Mouse (Mus musculus): ENCODE measurements around the gene Armc9.
A peak's percentile ranks its signal among the peaks of the same experiment; 100 is the strongest.

Gene Armc9

DNA sequence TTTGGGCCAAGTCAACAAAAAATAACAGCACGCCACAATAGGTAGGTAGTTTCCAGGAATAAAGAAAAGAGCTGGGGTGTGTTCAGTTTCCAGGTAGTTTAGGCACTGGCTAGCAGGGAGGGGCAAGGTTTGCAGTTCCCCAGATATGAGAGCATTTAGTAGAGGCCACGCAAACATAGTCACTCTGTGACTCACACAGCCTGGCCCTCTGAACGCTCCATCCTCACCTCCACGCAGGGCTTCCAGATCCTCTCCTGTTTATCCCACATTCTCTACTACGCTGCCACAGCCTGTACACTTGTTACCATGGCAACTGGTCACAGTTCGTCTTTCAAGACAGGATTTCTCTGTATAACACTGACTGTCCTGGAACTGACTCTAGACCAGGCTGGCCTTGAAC lies 70.6 kb downstream of the Armc9 start:
- DNase-seq (ENCODE audit: low spot score in 2 of 2) = no peak

DNA sequence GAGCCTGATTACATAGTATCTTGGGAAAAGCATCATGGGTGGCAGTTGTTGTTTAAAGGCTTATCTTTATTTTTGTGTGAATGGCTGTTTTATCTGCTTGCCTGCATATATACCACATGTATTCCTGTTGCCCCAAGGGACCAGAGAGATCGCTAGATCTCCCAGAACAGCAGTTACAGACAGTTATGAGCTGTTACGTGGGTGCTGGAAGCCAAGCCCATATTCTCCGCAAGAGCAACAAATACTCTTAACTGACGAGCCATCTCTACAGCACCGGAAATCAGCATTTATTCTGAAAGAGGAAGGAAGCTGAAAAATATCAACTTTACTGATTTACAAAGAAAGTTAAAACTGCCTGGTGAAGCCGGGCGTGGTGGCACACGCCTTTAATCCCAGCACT lies 74.1 kb downstream of the Armc9 start:
- peak; percentile 14 to 20 for DNase-seq (ENCODE audit: low spot score in 2 of 2)

DNA sequence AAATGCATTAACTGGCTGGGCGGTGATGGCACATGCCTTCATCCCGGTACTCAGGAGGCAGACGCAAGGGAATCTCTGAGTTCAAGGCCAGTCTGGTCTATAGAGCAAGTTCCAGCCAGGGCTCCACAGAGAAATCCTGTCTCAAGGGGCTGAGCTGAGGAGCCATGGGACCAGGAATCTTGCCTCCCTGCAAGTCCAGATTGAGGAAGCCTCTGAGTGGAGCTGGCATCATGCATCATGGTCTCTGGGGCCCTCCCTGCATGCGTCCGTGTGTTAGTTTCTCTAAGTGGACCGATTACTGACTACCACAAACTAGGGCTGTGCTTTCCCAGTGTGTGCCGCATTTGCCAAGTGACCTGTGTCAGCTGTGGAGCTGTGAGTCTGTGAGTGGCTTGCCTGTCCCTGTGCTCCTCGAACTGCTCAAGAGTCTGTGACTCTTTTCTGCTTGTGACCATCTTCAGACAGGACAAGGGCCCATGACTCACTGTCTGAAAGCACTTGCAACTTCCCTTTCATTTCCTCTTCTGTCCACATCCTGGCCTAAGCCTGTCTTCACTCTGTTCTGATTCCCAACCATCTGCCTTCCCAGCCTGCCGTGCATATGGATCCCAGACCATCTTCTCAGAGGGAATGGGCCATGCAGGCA lies 74.7 kb downstream of the Armc9 start:
- DNase-seq (ENCODE audit: low spot score in 2 of 2) = peak; percentile 6 to 17

DNA sequence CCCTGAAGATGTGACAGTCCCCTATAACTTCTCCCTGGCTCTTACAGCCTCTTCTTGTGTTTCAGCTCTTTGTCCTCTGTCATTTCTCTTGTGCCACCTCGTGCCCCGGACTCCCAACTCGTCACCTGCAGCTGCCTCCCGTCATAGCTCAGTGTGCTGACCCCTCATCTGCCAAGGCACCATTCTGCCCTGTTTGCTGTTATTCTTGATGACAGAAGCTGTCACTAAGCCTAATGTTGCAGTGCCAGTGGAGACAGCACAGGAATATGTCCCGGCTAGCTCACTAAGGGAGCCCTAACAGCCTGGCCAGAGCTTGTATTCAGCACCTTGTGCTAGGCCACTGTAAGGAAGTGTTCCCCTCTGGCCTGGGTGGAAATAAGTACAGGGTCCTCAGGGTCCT lies 78.1 kb downstream of the Armc9 start:
- DNase-seq (ENCODE audit: low spot score in 2 of 2) = no peak

DNA sequence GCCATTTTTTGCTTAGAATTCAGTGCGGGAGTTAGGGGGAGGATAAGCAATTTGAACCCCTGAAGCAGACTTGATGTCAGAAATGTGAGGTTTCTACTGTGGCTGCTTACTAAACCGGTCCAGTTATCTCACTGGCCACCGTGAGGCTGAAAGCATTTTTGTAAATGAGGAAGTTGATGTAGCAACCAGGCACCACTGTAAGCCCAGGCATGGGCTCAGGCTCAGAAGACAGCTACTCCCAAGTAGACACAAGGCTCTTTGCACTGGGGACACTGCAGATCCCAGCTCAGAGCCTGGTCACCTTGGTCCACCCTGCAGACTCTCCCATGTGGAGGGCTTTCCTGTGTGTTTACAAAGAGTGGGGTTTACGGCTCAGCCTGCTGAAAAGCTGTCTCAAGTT lies 79.2 kb downstream of the Armc9 start:
- peak; percentile 7 to 29 for DNase-seq (ENCODE audit: low spot score in 2 of 2)

DNA sequence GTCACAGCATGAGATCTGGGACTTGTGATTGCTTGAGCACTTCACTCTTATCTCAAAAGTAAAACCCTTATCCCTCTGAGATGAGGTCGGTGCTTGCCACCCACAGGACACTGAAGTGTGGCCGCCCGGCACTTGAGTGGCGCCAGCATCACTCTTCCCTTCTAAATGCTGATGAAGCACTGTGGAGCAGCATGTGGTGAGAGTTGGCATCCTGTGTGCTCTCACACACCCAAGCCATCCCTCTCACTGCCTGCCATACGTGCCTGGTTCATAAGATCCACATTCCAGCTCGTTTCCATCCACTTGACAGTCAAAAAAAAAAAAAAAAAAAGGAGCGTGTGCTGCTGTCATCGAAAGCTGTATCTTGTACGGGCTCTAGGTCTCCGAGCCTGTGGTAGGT lies 80.5 kb downstream of the Armc9 start:
- DNase-seq (ENCODE audit: low spot score in 2 of 2) = no peak

DNA sequence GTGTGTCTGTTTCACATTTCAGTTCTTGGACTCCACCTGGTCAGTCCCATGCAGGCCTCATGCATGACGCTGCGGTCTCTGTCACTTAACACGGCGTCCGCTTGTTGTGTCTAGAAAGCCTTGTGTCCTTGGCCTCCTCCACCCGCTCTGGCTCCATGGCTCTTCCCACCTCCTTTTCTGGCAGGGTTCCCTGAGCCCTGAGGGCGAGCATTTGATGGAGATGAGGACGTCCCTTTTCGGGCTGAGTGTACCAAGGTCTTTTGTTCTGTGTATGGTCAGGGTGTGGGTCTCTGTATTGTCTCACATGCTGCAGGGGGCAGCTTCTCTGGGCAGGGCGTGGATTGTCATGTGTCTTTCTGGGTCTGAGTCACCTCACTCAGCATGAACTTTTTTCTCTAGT lies 81.9 kb downstream of the Armc9 start:
- DNase-seq (ENCODE audit: low spot score in 2 of 2) = no peak

DNA sequence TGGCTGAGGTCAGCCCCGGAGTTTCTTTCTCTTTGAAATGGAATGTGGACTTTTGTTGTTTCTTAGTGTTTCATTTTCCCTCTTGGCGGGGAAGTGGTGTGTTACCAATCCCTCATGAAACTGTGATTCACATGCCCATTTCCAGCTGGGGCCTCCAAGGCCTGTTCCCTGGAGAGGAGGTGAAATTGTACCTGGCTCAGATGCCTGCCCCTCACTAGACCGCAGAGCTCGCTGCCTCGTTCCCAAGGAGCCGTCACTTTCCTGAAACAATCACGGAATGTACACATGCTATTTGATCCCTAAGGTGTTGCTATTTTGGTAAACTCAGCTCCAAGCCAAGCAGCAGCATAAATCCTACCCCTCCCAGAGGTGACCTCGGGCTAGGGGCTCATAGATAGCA lies 84.4 kb downstream of the Armc9 start:
- no peak for DNase-seq (ENCODE audit: low spot score in 2 of 2)

DNA sequence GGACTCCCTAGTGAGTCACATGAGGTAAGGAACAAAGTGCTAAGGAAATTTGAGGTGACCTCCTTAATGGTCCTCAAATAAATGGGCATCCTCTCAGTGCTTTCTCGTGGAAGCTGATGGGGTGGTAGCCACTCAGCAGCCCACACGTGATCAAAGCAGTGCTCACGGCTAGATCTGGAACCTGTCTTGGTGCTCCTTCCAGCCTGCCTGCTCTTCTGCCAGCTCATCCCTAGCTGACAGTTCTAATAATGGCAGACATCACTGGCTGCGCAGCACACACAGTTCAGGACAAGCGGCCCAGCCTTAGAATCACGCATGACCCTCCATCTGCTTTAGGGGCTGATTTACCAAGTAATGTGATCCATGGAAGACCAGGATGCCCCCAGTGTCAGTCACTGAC lies 85.3 kb downstream of the Armc9 start:
- DNase-seq (ENCODE audit: low spot score in 2 of 2) = no peak

DNA sequence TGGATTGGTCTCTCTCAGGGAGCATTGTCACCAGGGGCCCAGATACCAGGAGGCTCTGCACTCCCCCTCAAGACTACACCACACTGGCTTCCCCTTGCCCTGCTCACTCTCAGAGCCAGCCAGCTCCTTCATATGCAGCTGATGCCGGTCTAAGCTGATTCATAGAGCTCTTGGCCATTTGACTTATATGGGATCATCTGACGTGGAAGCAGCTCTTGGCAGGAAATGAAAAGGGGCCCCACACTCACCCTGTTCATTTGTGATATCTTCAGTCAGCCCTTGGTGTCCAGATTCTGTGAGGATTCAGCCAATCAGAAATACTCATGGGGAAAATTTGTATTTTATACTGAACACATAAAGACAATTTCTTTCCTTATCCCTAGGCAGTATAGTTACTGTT lies 86.4 kb downstream of the Armc9 start:
- no peak for DNase-seq (ENCODE audit: low spot score in 2 of 2)

DNA sequence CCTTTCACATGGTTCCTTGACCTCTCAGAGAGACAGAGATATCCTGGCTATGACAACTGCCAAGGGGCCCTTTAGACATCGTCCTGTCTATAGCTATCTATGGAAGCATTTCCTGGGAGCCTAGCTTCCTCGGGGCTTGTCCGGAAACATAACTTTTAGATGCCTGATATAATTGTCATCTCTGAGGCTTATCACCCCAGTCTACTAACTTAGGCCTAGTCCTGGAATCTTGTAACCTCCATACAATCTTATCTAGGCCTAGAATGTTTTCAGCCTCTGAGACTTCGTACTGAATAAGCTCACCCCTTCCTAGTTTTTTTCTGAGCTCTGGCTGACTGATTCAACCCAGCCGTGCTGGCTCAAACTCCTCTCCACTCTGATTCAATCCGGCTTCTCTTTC lies 88.9 kb downstream of the Armc9 start:
- DNase-seq (ENCODE audit: low spot score in 2 of 2) = no peak

DNA sequence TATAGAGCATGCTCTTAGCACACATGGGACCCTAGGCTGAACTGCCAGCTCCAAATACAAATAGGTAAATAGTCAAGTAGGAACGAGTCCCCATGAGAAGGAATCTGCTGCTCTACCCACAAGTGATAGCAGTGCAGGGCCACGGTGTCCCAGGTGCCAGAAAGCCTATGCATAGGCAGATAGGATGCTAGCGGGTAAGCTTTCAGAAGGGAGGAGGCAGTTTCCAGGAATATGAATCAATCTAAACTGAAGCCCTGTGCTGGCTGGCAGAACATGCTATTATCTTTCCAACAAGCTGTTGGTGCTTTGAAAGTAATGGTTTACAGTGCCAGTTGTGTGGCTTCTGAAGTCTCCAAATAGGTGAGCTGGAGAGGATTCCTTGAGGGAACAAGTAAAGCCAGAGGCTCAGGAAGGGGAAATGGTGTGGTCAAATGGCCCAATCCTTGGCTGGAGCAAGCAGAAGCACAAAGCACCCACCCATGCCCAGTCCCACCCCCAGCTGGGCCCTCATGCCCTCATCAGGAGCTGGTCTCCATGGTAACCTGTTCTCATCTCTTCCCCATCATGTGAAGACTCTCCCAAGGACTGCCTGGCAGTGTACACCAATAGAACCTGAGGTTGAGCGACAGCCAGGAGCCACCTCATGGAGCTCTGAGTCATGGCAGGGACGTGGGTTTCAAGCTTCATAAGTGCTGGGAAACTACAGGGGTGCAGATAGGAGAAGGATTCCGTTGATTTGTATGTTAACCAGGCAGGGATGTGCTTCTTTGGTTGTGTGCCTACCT lies 90.9 kb downstream of the Armc9 start:
- DNase-seq (ENCODE audit: low spot score in 2 of 2) = no peak

DNA sequence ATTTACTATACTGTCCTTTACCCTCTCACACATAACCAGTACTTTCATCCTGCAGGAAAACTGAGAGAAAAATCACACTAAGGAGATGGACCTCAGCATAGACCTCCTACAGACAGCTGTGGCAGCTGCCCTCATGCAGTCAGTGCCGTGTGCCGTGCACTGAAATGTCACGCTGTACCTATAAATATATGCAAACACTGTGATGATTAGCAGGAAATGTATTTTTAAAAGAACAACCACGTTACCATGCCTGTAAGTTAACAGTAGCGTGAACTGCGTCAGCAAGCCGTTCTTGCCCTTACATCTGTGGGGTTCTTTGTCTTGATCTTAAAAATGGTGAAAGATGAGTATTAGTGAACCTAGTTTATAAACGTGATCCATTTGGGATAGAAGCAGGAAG lies 98.8 kb downstream of the Armc9 start:
- no peak for DNase-seq (ENCODE audit: low spot score in 2 of 2)

DNA sequence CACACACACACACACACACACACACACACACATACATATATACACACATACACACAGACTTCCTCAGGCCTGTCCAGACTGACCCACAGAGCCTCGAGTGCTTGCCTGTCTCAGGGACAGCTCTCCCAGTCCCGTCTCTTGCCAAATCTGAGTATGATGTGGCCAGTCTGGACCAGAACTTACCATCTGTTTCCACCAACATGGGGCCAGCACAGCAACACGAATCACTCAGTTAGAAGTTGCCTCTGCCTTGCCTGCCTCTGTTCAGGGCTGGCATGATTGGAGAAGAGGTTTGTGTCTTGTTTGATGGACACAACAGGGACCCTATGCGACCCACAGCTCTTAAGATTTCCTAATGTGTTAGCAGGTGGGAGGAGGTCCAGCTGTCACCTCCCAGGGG lies 101.7 kb downstream of the Armc9 start:
- DNase-seq (ENCODE audit: low spot score in 2 of 2) = no peak

DNA sequence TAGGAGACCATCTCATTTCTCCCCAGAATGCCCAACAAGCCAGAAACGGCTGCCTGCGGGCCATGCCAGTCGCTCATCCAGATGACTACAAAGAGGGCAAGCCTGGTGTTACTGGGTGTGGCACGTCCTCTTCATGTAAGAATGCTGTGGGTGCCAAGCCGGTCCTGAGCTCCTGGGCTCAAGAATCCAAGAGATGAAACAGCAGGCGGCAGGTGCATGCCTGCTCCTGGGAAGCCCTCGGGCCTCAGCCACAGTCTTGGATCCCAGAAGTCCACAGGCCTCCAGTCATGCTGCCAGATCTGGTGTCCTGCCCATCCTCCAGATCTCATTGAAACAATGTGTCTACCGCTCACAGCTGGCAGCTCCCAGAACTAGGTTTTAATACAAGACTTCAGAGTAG lies 102.6 kb downstream of the Armc9 start:
- DNase-seq (ENCODE audit: low spot score in 2 of 2) = no peak

DNA sequence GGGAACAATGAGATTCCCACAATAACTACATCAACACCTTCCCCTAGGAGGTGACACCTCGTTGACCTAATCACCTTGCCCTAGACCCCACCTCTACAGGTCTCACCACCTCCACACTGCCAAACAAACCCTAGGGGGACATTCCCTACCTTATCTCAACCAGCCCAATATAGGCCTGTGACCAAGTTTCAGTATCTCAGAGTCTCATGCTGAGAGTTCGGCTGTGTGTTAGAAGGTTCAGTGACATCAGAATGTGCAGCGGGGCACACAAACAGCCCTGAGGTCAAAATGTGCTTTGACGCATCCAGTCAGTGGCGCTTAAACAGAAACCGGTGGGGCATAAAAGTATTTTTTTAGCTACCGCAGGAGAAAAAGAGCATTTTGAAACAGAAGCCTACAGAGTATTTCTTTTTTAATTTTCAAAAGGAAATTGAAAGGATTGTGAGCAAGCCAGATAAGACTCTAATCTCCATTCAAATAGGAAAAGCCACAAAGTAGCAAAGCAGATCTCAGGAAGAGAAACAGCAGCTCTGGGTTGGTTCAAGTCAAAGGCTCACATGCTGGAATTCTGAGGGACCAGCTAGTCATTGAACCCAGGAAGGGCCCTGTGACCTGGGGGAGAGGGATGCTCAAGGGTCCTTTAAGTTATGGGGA lies 103.7 kb downstream of the Armc9 start:
- DNase-seq (ENCODE audit: low spot score in 2 of 2) = no peak

DNA sequence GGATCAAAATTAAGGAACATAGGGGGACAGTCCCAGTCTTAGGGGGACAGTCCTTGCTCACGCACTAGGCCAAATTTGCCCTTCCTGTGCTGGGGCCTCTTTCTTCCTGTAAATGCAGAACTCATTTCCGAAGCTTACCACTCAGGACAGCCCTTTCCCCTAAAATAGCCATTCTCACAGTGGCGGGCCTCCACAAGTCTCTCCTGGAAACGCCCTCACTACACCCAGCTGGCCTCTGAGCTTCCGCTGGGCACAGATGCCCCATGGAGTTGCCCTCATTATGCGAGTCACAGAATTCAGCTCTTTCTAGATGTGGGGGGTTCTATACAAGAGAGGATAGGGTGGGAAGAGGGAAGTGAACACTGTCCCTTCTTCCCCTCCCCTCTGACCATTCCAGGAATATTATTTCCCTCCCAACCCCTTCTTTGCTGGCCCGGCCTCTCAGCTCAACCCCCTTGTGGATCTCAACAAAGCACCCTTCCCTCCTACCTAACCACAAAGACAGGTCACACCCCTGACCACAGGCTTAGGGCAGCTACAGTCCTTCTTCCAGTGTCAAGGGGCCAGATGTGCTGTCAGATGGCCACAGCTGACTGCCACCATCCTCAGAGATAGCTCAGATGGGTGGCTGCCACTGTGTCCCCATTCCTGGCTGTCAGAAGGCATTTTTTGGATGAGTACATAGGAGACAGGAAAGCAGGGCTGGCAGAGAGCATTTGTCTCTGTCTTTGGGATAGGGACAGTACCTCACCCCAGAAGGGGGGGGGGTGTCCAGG lies 109.2 kb downstream of the Armc9 start:
- DNase-seq (ENCODE audit: low spot score in 2 of 2) = peak; percentile 8 to 41

DNA sequence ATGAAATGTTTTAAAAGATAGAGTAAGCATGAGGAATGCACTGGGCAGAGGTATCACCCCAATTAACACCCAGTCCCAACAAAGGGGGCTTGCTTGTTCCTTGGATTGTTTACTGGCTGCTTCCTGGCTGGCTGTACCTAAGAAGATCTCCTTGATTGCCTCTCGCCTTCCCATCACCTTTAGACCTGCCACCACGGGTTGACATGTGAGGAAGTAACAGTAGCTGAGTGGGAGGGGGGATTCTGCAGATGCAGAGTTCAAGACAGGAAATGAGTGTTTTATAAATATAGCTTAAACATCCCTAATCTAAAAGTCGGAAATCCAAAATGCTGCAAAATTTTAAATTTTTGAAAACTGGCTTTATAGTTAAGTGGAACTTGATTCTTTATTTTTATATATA lies 110.5 kb downstream of the Armc9 start:
- no peak for DNase-seq (ENCODE audit: low spot score in 2 of 2)

DNA sequence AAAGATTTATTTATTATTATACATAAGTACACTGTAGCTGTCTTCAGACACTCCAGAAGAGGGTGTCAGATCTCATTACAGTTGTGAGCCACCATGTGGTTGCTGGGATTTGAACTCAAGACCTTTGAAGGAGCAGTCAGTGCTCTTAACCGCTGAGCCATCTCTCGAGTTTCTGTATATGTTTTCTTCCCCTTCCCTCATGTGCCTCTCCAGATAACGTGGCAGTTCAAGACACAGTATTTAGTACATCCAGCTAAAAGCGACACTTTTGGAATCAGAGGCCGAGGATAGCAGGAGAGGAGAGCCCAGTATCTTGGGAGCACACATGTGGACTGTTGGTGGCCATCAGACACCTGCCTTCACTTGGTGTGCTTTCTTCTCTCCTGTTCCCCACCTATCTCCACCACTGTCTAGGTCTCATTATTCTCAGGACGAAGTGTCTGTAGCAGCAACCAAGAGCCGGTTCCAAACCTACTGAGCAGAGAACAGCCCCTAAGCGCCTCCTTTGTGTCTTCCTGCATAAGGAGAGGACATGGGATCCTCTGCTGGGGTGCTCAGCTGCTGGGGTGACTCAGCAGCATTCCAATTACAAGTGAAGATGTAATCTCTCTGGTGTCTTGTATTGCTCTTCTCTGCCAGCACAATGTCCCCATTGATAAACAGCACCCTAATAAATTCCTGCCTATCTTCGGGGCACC lies 114.1 kb downstream of the Armc9 start:
- DNase-seq (ENCODE audit: low spot score in 2 of 2) = no peak

DNA sequence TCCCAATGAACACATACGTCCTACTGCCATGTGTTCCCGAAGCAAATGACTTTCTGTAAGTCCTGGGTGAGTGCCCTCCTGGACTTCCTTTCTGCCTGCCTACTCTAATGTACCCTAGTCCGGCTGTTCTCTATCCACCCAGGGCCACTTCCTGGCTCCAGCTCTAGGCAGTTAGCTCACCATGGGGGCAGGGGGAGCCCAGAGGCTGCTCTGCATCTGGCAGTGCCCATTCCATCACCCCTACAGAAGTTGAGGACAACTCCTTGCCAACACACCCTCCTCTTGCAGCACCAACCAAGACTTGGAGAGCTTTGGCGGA lies 114.6 kb downstream of the Armc9 start:
- no peak for DNase-seq (ENCODE audit: low spot score in 2 of 2)

DNA sequence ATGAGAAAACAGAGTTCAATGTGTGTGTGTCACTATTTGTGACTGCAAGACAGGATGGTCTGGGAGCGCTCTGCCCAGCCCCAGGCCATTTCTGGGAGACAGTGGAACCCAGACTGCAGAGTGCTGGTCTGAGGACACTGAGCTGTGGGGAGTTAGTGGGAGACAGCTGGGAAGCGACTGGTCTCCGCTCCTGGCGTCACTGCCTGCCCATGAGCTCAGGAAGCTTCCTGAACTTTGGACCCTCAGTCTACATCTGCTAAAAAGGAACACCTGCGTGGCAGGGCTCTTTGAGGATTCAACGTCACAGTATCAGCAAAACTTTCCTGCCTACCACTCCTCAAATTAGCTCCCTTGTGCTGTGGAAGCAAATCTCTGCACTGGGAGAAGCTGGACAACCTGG lies 117.1 kb downstream of the Armc9 start:
- DNase-seq (ENCODE audit: low spot score in 2 of 2) = no peak

DNA sequence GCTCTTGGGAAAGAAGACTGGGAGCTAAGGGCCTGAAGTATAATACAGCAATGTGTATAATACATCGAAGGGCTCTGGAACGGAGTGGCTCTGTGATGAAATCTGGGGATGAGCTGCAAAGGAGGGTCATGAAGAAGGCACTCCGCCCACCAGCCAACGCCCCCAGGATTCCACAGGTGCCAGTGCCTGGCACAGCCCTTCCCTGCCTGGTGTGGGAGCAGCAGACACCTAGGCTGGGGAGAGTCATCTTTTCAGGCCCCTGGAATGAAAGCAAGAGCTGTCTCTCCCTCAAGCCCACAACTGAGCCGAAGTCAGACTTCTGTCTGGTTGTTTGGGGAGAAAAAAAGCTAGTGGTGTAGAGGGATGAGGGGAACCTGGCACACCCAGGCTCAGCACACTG lies 122.5 kb downstream of the Armc9 start:
- no peak for DNase-seq (ENCODE audit: low spot score in 2 of 2)

Measured in heart, adult 9 months (tissue).